Mouse (Mus musculus): ENCODE measurements around the gene Bbox1.

GRCm38 (mm10) chr2:110222793-110223192 lies 91.6 kb downstream of the Bbox1 start:
- TF ChIP-seq CTCF (IDR thresholded peaks at IDR 0.05; ENCODE audit: borderline replicate concordance, extremely low read depth, insufficient read depth, insufficient read length) (no peak), POLR2A (IDR thresholded peaks at IDR 0.05; ENCODE audit: borderline replicate concordance, extremely low read depth, insufficient read depth, insufficient read length, poor library complexity, severe bottlenecking) (no peak)

Measured in brain, embryonic 14.5 days (tissue).